Mouse (Mus musculus) embryo, embryonic 11.5 days (tissue): Measurements from ENCODE around the gene Plcxd1.
"Not testable (repeated sequence)": the region's sequence is repeated elsewhere in the genome, so short reads cannot be mapped to it uniquely, and the experiment has no call there.

Source experiments
- DNase-seq: peaks from one replicate; pipeline ENCODE4 v3.0.0-alpha.2; 2012; ENCODE audit warnings: low read depth, low spot score

Gene Plcxd1

DNA sequence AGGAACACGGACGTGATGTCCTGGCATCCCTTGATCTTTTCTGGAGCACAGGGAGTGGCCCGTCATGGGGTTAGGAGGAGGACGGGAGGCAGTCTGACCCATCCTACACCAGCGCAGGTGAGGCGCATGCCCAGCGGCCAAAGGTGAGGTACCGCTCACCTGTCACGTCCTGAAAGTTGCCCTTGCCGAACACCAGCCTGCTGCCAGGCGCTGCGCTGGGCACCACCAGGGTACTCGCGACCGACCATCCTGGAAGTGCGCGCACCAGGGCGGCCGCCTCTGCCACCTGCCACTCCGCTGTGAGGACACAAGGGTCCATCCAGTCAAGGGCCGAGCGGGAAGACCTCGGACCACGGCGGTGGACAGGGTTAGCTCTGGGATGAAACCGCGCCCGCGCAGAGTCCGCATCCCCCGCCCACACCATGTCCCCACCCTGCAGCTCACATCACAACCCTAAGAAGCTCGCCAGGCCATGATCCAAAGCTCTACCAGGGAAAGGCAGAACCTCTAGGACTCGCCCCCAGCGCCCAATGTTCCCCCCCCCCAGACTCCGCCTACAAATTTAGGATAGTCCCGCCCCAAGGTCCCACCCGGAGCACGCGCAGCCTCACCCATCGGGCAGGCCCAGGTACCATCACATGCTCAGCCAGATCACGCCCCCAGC, 7.3 kb downstream of the Plcxd1 start:
- no peak for DNase-seq

DNA sequence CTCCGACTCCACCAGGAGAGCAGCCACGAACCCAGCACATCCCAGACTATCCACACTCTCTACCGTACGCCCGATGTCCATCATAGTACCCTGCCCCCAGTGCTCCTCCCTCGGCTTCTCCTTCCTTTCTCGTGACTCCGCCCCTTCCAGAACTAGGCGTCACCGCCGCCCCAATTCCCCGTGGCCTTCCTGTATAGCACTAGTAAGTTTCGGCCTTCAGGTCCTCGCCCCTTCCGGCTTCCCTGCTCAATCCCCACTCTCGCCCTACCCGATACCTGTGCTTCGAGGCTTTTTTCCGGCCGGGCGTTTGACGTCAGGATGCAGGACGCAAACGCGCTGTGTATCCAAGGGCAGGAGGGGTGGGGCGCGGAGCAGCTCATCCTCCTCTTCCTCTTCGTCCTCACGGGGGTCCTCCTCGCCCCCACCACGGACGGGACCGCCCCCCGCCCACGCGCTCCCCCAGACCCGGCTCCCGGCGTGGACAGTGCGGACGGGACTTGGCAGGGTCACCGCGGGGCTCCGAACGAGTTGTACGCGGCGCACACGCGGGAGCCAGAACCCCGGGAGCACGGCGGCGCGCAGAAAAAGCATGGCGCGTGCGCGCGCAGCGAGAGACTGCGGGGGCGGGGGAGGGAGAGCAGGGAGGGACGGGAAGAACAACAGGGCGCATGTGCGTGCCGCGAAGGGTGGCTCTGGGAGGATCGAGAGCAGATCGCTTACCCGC, 8.0 kb downstream of the Plcxd1 start, which contains the start of gene Gtpbp6:
Gene Gtpbp6, minus strand, starts transcription at position 617 of the 724 bp plus-strand sequence.
- DNase-seq: peak; percentile 94

DNA sequence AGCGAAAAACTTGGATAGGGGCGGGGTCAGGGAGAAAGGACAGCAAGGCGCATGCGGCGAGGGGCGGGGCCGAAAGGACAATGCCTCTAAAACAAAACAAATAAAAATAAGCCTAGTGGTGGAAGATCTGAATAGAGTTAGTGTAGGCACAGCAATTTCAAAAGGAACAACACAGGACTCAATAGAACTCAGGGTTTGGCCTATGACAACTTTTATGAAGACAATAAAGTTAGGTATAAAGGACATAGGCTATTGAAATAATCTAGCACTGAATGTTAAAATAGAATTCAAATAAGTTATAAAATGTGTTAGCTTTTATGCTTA, 8.5 kb downstream of the Plcxd1 start:
- no peak for DNase-seq

DNA sequence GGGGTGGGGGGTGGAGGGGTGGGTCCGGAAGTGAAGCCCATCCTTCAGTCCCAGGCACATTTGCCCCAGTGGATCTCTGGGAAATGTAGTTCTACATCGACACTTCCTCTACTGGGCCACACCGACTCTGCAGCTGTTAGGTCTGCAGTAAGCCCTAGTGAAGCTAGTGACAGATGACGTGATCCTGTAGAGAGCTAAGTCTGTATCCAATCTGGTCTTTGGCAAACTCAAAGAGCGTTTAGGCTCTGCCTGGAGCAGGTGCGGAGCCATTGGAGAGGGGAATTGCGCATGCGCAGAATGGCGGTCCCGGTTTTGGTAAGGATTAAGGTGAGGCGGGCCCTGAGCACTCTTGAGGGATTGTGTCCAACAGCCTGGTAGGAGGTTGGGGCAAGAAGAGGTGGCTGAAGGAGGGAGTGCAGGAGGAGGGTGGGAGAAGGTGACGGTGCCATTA, 10.2 kb downstream of the Plcxd1 start, which contains the start of gene Zfp605:
Gene Zfp605, plus strand, starts transcription at position 102 of the 451 bp plus-strand sequence.
- peak; percentile 69 for DNase-seq

DNA sequence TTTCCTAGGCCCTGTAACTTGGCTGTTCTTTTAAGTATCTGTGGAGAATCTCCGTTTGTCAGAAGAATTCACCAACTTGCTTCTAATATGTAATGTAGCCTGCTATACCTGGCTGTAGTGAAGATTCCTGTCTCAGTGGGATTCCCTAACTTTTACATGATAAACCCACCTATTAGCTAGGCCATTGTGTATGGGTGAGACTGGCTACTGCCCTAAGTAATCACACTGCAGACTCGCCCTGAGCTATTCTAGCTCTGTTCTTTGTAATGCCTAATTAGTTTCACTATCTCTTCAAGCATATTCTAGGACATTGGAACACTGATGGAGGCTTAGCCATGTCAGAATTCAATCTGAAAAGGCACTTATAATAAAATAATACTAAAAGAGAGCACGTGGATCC, 22.6 kb downstream of the Plcxd1 start:
- DNase-seq: not testable (repeated sequence)

DNA sequence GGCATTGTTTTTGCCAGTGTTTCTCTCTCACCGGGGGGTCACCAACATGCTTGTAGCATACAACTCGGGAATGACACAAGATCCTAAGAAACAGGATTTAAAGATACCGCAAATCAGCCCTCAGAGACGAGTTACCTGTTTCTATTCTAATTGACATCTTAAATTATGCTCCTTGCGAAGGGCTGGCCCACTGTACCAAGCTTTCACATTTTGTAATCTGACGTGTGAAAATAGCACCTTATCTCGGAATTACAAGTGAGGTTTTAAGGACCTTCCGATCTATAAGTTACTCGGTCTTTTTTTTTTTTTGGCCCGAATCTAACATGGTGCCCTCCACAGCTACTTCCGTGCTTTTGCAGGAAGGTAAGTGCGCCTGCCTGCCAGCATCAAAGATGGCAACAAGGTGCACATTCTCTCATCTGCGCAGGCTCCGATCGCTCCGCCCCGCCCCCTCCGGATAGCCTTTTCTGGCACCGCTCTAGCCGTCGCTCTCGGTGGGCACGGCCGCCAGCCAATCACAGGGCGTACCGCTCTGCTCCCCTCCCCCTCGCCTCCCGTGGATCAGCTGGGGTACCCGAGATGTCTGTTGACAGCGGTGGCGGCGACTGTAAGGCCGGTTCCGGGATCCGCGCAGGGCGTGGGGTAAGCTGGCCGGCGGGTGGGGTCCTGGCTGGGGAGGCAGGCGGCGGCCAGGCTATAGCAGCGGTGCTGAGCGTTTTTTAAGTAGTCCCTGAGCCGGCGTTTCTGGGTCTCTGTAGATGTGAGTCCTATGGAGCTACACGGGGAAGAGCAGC, 35.7 kb downstream of the Plcxd1 start, which contains the start of gene Chfr:
Gene Chfr, plus strand, starts transcription at position 550 of the 794 bp plus-strand sequence.
- DNase-seq: peak; percentile 95

DNA sequence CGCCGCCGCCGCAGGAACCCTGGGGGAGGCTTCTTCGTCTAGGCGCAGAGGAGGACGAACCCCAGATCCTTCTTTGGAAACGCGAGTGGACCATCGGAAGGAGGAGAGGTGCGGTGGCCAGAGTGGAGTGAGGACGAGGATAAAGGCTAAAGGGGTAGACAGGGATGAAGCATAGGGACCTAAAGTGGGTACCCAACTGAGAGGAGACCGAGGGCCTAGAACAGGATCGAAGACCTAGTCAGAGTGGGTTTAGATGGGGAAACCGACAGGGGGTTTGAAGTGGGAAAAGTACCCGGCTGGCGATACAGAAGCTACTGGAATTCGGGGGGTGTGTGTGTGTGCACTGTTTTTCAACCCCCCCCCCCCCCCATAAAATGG, 36.3 kb downstream of the Plcxd1 start:
- no peak for DNase-seq

DNA sequence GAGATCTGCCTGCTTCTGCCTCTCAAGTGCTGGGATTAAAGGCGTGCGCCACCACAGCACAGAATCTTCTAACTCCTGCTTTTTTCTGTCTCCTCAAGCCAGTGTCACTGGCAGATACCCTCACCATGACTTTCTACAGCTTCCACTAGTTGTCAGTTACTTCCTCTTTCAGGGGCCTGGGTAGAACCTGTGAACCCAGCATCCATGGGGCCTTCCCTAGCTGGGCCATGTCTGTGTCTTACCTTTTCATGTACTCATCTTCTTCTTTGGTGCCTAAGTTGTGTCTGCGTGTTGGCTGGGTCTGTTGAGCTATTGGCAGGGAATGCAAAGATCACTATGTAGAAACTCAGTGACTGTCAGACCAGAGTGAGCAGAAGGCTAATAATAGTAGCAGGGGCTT, 38.0 kb downstream of the Plcxd1 start:
- DNase-seq: no peak

DNA sequence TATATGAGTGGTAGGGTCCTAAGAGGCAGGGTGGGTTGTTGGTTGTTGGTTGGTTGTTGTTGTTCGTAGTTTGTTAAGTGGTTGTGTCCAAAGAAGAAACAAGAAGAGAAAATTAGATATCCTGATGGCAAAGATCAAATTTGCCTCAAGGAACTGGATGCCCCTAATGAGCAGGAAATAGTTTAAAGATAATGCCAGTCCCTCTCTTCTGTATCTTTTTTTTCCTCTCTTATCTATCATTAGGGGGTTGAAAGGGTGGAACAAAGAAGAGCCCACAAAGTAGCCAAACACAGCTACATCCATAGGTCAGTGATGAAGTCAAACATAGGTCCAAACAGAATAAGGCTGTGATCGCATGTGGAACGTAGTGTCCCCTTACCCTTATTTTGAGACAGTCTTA, 39.6 kb downstream of the Plcxd1 start:
- no peak for DNase-seq

DNA sequence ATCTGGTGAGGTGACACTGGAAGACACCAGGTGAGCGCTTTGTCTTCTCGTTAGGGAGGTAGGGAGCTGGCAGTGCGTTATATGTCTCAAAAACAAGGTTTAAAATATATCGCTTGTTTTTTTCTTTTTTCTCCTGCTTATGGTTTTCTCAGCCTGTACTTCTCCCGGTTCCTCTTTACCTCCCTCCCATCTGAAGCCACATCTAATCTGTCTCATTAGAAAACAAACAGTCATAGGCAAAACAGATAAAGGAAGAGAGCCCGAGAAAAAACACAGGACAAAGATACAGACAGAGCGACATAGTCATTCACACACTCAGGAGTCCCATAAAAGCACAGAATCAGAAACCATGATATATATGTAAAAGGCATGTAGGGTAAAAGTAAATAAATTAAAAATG, 40.7 kb downstream of the Plcxd1 start:
- no peak for DNase-seq

DNA sequence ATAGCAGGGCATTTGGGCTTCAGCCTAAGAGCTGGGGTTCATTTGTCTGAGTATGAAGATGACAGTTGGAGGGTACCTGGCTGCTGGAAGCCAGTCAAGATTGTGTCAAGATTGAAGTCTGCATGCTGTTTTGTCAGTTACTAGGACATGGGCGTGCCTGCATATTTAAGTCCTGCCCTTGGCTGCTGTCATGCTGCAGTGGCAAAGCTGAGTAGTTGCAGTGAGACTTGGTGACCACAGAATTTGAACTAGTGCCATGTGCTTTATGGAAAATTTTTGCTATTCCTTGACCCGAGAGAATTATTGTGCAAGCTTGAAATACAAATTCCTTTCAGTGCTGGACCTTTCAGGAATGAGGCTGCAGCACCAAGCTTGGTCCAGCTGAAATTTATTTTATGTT, 42.5 kb downstream of the Plcxd1 start:
- DNase-seq: no peak

DNA sequence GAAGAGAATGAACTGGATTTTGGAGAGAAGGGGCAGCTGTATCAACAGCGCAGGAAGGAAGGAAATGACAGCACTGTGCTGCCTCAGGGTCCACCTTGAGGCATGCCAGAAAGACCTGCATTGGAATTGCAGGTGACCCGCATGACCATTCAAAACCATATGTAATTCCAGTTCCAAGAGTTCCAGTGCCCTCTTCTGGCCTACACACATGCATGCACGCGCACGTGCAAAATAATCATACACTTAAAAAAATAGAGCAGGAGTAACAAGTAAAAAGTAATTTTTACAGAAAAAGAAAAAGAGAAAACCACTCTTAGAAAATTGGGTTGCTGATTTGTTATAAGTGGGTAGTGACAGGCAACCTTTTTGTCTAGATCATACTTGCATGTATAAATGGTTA, 43.2 kb downstream of the Plcxd1 start:
- no peak for DNase-seq
